Comparison of ENCODE assay signal across 10 mouse cellular contexts in the genomic region with DNA sequence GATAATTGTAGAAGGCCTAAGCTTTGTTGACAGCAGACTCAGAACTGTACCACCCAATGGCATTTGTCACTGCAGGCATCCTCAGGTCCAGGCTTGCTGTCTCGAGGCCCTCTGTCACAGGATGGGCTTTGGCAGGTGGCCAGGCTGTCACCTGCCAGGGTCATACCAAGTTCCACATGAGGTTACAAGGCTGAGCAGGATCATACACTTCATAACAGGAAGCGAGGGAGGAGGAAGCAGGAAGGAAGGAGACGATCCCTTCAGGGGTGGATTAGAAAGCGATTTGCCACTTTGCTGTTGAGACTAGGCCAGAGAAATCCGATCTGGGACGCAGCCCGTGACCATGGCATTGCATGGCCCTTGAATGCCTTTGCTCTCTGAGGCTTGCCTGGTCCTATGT. TPM values are rescaled to one million over a fixed set of nuclear protein-coding genes. Genes with fewer than 3 reads are reported as not detected.
DNase-seq lines count a peak whose midpoint lies in the region; ATAC-seq and TF ChIP-seq lines count a peak whose summit lies in the region.
"Had no signal": no experiment of that assay in that cellular context is flagged by ENCODE, and none has a peak within 500 bp of the region (broad histone marks: within the 10 kb centered on the region; RNA-seq: fewer than 3 reads in every experiment).

No protein-coding gene starts in this region.

- peak; percentile 8 for DNase-seq in gastrocnemius, postnatal 10 days
- no peak for DNase-seq in gastrocnemius, postnatal 4 days (ENCODE audit: low spot score in 2 of 2)
- DNase-seq in spleen, adult 2 months (ENCODE audit: low read depth in 1 of 2, low spot score in 2 of 2) = no peak
- no peak for DNase-seq in spleen, postnatal 4 days (ENCODE audit: low spot score in 2 of 2)
- peak; percentile 69 for DNase-seq in kidney, postnatal 0 days (ENCODE audit: low spot score)
- DNase-seq in left cerebral cortex, postnatal 36 days (ENCODE audit: low spot score in 2 of 2) = no peak
- DNase-seq in cerebellum, adult 11-12 months = no peak
- DNase-seq: midbrain, embryonic 14.5 days had no signal

- no peak for TF ChIP-seq CTCF in spleen, adult 2 months (IDR thresholded peaks at IDR 0.05; ENCODE audit: extremely low read depth, insufficient read depth, insufficient read length, insufficient replicate concordance)
- no peak for TF ChIP-seq CTCF in kidney, postnatal 0 days (IDR thresholded peaks at IDR 0.05; ENCODE audit: low read depth)

- no peaks in the 10 kb centered on the region for H3K36me3 ChIP-seq in spleen, adult 2 months (ENCODE audit: control insufficient read depth, insufficient read depth, low read length)
- H3K36me3 ChIP-seq in kidney, postnatal 0 days (ENCODE audit: insufficient read depth, low read length) = no peaks in the 10 kb centered on the region

- intact Hi-C loops in left cerebral cortex, postnatal 36 days (cut with DNase I) = no loop called here

- TF ChIP-seq POLR2A in spleen, adult 2 months (IDR thresholded peaks at IDR 0.05; ENCODE audit: low read depth, low read length) = no peak

- H3K9me3 ChIP-seq in kidney, postnatal 0 days (replicated peaks; ENCODE audit: low read length) = no peaks in the 10 kb centered on the region

- no peaks in the 10 kb centered on the region for H3K27me3 ChIP-seq in spleen, adult 2 months (ENCODE audit: control insufficient read depth, insufficient read depth, low read length)
- H3K27me3 ChIP-seq in kidney, postnatal 0 days (ENCODE audit: insufficient read depth, low read length) = no peaks in the 10 kb centered on the region
- H3K27me3 ChIP-seq: limb, embryonic 13.5 days had no signal

- no peak overlapping the region for H3K4me3 ChIP-seq in spleen, adult 2 months (ENCODE audit: extremely low read depth, insufficient read depth, insufficient read length)
- H3K4me3 ChIP-seq in kidney, postnatal 0 days (replicated peaks; ENCODE audit: low read depth, low read length) = no peak overlapping the region
- H3K4me3 ChIP-seq: limb, embryonic 13.5 days had no signal

- 0 out of 2 replicates have a peak overlapping the region, but pooled peaks have one; percentile 16 for H3K27ac ChIP-seq in spleen, adult 2 months (ENCODE audit: insufficient read depth, low read length)
- peak overlapping the region; percentile 73 for H3K27ac ChIP-seq in kidney, postnatal 0 days
- H3K27ac ChIP-seq: limb, embryonic 13.5 days had no signal

- 44% methylated on average over 7 of the region's 7 CpGs for WGBS in spleen, adult 2 months
- 28% methylated on average over 7 of the region's 7 CpGs for WGBS in kidney, postnatal 0 days

- no peak overlapping the region for H3K4me2 ChIP-seq in kidney, postnatal 0 days (ENCODE audit: low read length)
- H3K4me2 ChIP-seq: limb, embryonic 13.5 days had no signal

- H3K4me1 ChIP-seq in spleen, adult 2 months (ENCODE audit: control insufficient read depth, insufficient read depth, insufficient read length) = no peaks in the 10 kb centered on the region
- peaks cover 34% of the 10 kb centered on the region for H3K4me1 ChIP-seq in kidney, postnatal 0 days (replicated peaks; ENCODE audit: insufficient read depth, low read length)

- H3K9ac ChIP-seq in kidney, postnatal 0 days (ENCODE audit: low read depth, low read length) = no peak overlapping the region
- H3K9ac ChIP-seq: limb, embryonic 13.5 days had no signal

- ATAC-seq in kidney, postnatal 0 days (replicated peaks; ENCODE audit: low FRiP score, low read depth) = peak; percentile 60
- no peak for ATAC-seq in erythroid progenitor cell, adult 5-6 weeks (replicated peaks; ENCODE audit: low FRiP score, poor library complexity, severe bottlenecking)

RNA-seq across cellular contexts. Expression of a gene that starts 32.5 kb away (rescaled TPM):
- total RNA-seq in gastrocnemius, postnatal 10 days (2021) = 10 to 100 TPM; 14.5 to 14.6 TPM
- total RNA-seq in gastrocnemius, postnatal 4 days (2021) = 10 to 100 TPM; 21.0 TPM
- 6.8 and 6.9 TPM in 2 replicates for polyA plus RNA-seq in spleen, adult 2 months (2012; rRNA removed)
- polyA plus RNA-seq in kidney, postnatal 0 days (2015; fragmentation: Nextera tagmentation; extraction: Ambion mirVana) = 21.9 and 24.2 TPM in 2 replicates
- 10 to 100 TPM; 34.4 to 38.3 TPM for total RNA-seq in left cerebral cortex, postnatal 36 days (2021)
- 0.72 and 4.2 TPM in 2 replicates for total RNA-seq in erythroid progenitor cell, adult 5-6 weeks (2015; ENCODE audit: low replicate concordance)
- total RNA-seq in erythroid progenitor cell, adult 5-6 weeks (2017; ENCODE audit: low replicate concordance) = 0.38 and 2.2 TPM in 2 replicates

Comparison
In these comparisons a context has a peak if more than half of its experiments do, and no peak if none do; other contexts are left out.
1. DNase-seq: peak in gastrocnemius, postnatal 10 days (single experiment) and kidney, postnatal 0 days (single experiment); none in gastrocnemius, postnatal 4 days (0 of 2), spleen, adult 2 months (0 of 2), spleen, postnatal 4 days (0 of 2), left cerebral cortex, postnatal 36 days (0 of 2) and cerebellum, adult 11-12 months (single experiment).